Mouse (Mus musculus): ENCODE measurements around the gene Vpreb2.
"Not testable (repeated sequence)": the region's sequence is repeated elsewhere in the genome, so short reads cannot be mapped to it uniquely, and the experiment has no call there.

Vpreb2 gene

DNA sequence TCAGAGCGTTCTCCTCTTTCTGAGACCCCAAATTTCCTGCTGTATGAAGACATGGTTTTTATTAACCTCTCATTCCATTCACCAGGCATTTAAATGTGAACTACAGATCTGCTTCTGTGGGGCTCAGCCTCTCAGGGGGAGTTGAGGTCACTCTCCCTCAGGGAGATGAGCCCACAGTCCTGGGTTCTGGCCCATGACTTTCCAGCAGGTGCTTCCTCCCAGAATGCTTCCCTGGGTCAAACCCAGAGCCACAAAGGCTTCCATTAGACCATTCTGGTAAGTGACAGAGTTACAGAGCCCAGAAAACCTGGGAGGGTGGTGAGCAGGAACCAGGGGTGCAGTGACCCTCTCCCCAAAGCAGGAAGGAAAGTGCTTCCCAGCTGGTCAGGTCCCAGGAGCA, at the start of gene Vpreb2:
Gene Vpreb2, plus strand, starts transcription at position 301 of the 400 bp plus-strand sequence.
- in situ Hi-C loops (cut with MboI; ENCODE audit: low pct_unique_long_range_greater_than_20kb in 1 of 2, low sequenced_read_pairs in 2 of 2, unreplicated experiment in 1 of 2) = no loop called here

DNA sequence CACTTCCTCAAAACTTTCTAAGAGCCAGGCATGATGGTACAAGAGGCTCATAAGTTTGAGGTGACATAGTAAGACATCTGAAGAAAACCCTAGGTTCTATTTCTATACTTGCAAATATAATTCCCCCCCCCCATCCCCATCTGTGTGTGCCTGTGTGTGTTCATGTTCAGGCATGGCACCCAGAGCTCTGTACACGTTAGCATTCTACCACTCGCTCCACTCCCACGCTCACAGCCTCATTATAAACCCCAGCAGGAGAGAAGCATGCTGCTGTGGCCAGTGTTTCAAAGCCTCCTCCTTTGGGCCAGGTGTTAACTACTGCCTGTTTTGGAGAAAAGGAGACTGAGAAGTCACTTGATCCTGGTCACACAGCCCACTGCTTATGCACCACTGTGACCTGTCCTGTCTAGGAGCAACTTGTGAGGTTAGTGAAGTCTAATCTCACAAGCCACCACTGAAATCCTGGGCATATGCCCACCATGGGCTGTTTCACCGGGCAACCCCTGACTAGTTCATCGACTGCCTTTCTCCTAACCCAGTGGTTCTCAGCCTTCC, 48.2 kb upstream of the Vpreb2 start:
- in situ Hi-C loops (cut with MboI; ENCODE audit: low pct_unique_long_range_greater_than_20kb in 1 of 2, low sequenced_read_pairs in 2 of 2, unreplicated experiment in 1 of 2) = no loop called here

GRCm38 (mm10) chr16:17933594-17934444, 46.4 kb upstream of the Vpreb2 start:
- in situ Hi-C loops (cut with MboI; ENCODE audit: low pct_unique_long_range_greater_than_20kb in 1 of 2, low sequenced_read_pairs in 2 of 2, unreplicated experiment in 1 of 2) = no loop called here

DNA sequence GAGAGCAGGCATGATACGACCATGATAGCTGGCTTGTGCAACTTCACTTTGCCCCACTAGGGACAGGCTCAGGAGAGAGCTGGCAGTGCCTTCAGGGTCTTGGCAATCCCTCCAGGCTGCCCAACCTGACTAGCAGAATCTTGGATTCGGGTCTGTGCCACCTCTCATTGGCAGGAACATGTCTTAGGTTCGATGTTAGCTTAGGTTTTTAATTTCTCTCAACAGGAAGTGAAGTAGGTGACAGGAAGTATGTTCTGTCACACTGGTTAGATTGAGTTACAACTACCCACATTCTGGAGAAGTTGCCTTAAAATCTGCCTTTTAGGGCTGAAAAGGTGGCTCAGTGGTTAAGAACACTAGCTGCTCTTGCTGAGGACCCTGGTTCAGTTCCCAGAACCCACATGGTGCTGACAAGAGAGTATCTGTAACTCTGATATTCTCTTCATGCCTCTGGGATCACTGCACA, 45.8 kb upstream of the Vpreb2 start:
- in situ Hi-C loops (cut with MboI; ENCODE audit: low pct_unique_long_range_greater_than_20kb in 1 of 2, low sequenced_read_pairs in 2 of 2, unreplicated experiment in 1 of 2) = no loop called here

- in situ Hi-C loops (cut with MboI; ENCODE audit: low pct_unique_long_range_greater_than_20kb in 1 of 2, low sequenced_read_pairs in 2 of 2, unreplicated experiment in 1 of 2) = no loop called here
These were observed 43.5 kb upstream of the Vpreb2 start for GRCm38 (mm10) chr16:17936776-17937175.

DNA sequence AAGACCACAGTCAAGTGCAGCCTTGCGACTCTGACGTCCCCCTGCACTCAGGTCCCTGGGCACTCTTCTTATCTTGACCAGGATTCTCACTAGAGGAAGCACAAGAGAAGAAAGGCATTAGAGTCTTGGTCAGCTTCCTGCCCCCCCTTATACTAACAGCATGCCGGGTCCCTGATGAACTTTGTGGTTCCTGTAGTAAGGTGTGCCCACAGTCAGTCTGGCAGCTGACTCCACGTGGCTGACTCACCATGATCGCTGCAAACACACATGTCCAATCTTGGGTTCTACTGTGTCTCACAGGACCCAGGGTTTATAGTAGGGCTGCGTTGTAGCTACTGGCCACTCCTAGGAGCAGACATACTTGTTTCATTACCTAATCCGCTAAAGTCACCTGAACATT, 42.0 kb upstream of the Vpreb2 start:
- in situ Hi-C loops (cut with MboI; ENCODE audit: low pct_unique_long_range_greater_than_20kb in 1 of 2, low sequenced_read_pairs in 2 of 2, unreplicated experiment in 1 of 2) = no loop called here

DNA sequence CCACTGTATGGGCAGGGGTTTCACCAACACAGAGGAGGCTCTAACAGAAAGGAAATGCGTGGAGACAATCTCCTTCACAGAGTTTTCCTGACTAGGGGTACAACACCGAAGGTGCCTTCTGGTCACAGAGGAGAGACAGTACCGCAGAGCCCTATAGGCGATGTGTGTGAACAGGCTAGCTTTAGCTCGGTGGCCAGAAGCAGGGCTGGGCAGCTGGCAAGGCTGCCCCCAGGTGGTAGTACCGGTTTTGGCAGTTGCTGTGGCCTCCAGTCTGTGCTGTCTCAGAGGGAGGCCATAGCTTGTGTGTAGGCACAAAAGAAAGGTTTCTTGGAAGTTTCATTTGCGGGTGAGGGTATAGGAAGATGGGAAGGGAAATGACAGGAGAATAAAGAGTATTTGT, 41.4 kb upstream of the Vpreb2 start:
- in situ Hi-C loops (cut with MboI; ENCODE audit: low pct_unique_long_range_greater_than_20kb in 1 of 2, low sequenced_read_pairs in 2 of 2, unreplicated experiment in 1 of 2) = no loop called here

- in situ Hi-C loops (cut with MboI; ENCODE audit: low pct_unique_long_range_greater_than_20kb in 1 of 2, low sequenced_read_pairs in 2 of 2, unreplicated experiment in 1 of 2) = no loop called here
These were observed 40.9 kb upstream of the Vpreb2 start for GRCm38 (mm10) chr16:17939255-17939751.

- in situ Hi-C loops (cut with MboI; ENCODE audit: low pct_unique_long_range_greater_than_20kb in 1 of 2, low sequenced_read_pairs in 2 of 2, unreplicated experiment in 1 of 2) = no loop called here
These were observed 36.8 kb upstream of the Vpreb2 start for GRCm38 (mm10) chr16:17943466-17943865.

- in situ Hi-C loops (cut with MboI; ENCODE audit: low pct_unique_long_range_greater_than_20kb in 1 of 2, low sequenced_read_pairs in 2 of 2, unreplicated experiment in 1 of 2) = loop anchor here in 1 of 2 experiments (5.0 kb wide), 1 partner anchor 42 kb away; no protein-coding TSS in a partner anchor
These were observed 35.0 kb upstream of the Vpreb2 start for GRCm38 (mm10) chr16:17945081-17945831.

DNA sequence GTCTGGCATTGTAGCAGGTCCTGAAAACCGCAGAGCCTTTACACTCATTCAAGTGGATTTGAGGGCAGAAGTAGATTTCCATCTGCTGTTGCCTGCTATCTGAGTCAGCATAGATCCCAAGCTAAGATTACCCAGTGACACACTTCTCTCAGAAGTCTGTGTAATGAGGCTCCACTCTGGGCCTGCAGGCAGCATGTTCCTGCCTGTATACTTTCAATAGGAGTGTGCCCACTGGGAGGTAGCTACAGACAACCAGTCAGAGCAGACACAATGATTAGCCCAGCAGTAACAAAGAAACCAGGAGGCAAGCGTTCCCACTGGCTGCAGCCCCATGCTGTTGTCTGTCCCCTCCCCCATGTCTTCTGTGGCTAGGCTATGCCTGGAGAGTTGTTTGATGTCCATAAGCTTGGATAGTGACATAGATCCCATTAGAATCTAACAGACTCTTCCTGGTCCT, 30.8 kb upstream of the Vpreb2 start:
- in situ Hi-C loops (cut with MboI; ENCODE audit: low pct_unique_long_range_greater_than_20kb in 1 of 2, low sequenced_read_pairs in 2 of 2, unreplicated experiment in 1 of 2) = loop anchor here in 1 of 2 experiments (5.0 kb wide), 1 partner anchor 38 kb away; no protein-coding TSS in a partner anchor

GRCm38 (mm10) chr16:17950068-17950467, 30.2 kb upstream of the Vpreb2 start:
- in situ Hi-C loops (cut with MboI; ENCODE audit: low pct_unique_long_range_greater_than_20kb in 1 of 2, low sequenced_read_pairs in 2 of 2, unreplicated experiment in 1 of 2) = no loop called here

- in situ Hi-C loops (cut with MboI; ENCODE audit: low pct_unique_long_range_greater_than_20kb in 1 of 2, low sequenced_read_pairs in 2 of 2, unreplicated experiment in 1 of 2) = no loop called here
These were observed 28.6 kb upstream of the Vpreb2 start for GRCm38 (mm10) chr16:17951618-17952017.

DNA sequence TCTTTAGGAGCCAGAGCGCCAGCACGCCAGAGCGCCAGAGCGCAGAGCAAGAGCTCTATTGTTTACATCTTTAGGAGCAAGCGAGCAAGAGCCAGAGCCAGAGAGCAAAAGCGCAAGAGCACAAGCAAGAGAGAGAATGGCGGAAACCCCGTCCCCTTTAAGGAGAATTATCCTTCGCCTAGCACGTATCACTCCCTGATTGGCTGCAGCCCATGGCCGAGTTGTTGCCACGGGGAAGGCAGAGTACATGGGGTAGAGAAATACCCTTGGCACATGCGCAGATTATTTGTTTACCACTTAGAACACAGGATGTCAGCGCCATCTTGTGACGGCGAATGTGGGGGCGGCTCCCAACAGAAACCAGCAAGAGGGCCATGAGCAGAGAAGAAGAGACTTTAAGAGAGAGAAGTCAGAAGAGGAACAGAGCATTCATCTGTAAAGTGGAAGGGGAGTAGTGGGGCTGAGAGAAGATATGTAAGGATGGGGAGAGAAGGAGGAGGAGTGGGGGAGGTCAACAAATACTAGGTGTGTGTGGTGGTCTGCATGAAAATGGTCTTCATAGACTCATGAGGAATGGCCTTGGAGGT, 24.1 kb upstream of the Vpreb2 start:
- in situ Hi-C loops (cut with MboI; ENCODE audit: low pct_unique_long_range_greater_than_20kb in 1 of 2, low sequenced_read_pairs in 2 of 2, unreplicated experiment in 1 of 2) = not testable (repeated sequence)

DNA sequence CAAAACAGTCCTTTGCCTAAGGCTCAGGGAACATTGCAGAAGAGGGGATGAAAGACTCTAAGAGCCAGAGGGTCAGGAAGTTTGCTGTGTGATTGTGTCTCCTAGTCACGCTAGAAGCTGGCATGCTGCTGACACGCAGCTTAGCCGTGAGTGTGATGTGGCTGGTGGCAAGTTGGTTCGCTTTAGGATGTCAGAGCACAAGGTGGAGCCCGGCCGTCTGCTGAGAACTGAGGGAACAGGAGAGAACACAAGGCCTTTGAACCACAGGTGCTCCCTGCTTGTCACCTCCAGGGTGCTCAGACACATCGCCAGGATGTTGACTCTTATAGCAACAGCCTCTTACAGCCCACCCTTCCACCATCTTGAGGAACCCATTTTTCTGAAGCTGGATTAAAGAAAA, 18.1 kb upstream of the Vpreb2 start:
- in situ Hi-C loops (cut with MboI; ENCODE audit: low pct_unique_long_range_greater_than_20kb in 1 of 2, low sequenced_read_pairs in 2 of 2, unreplicated experiment in 1 of 2) = no loop called here

DNA sequence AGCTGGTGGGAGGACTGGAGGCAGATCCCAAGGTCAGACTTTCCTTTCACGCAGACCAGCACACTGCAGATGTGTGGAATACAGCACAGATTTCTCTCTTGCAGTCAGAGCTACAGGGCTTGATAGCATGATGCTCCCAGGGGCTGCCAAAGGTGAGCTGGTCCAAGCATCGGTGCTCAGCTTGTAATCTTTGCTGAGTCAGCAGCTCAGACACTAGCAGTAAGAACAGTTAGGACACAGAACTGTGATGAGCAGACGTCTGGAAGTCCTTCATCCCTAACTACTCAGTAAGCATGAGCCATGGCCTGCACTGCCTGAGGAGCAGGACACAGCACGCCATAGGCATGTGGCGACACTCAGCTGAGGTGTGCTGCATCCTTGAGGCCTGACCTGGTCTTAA, 8.4 kb upstream of the Vpreb2 start:
- in situ Hi-C loops (cut with MboI; ENCODE audit: low pct_unique_long_range_greater_than_20kb in 1 of 2, low sequenced_read_pairs in 2 of 2, unreplicated experiment in 1 of 2) = no loop called here

GRCm38 (mm10) chr16:17977840-17978239, 2.4 kb upstream of the Vpreb2 start:
- in situ Hi-C loops (cut with MboI; ENCODE audit: low pct_unique_long_range_greater_than_20kb in 1 of 2, low sequenced_read_pairs in 2 of 2, unreplicated experiment in 1 of 2) = not testable (repeated sequence)

DNA sequence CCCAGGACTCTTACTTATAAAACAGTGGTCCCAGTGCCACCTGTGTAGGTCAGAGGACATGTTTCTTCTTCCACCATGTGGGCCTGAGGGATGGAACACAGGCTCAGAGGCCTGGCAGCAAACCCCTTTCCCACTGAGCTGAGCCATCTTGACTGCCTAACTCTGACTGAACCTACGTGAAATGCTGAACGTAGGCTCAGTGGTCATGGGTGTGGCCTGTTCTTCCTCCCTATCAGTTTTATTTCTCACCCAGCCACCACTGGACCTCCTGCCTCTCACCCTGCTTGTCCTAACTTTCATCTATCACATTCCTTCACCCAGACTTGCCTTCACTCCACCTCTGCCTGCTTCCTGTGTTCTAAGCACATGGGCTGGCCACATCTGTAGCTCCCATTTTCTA, 3.0 kb downstream of the Vpreb2 start:
- in situ Hi-C loops (cut with MboI; ENCODE audit: low pct_unique_long_range_greater_than_20kb in 1 of 2, low sequenced_read_pairs in 2 of 2, unreplicated experiment in 1 of 2) = no loop called here

DNA sequence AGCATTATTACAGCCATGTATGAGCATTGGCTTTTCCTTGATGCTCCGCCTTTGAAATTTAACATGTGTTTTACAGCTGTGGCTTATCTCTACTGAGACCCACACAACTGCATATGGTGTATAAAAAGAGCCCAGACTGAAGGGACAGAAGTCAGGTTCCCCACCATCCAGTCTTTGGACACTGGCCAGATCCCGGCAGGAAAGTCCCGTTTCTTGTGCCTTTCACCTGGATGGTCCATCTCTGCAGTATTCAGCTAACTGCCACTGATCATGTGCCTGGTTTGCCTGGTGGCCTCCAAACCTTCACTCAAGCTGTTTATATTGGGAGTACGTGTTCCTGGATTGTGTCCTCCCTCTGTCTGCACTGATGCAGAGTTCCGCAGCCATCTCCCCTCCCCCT, 4.0 kb downstream of the Vpreb2 start:
- in situ Hi-C loops (cut with MboI; ENCODE audit: low pct_unique_long_range_greater_than_20kb in 1 of 2, low sequenced_read_pairs in 2 of 2, unreplicated experiment in 1 of 2) = no loop called here
